Mouse (Mus musculus): Measurements from ENCODE around the gene Larp1.
A peak's percentile ranks its signal among the peaks of the same experiment; 100 is the strongest.

Larp1 gene

DNA sequence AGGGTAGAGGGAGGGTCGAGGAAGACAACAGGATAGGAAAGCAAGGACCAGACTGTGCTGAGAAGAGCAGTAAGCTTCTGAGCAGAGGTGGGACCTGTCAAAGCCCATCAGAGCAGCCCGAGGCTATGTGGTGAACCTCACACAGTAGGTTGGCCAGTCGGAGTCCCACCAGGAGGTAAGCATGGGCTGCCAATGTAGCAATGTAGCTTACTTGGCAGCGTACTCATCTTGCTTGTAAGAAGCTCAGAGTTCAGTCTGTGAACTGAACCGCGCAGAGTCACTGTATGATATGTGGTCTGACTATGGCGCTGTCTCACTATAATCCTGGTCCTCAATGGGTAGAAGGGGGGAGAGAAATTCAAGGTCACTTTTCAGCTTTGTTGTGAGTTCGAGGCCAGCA, 5.7 kb upstream of the Larp1 start:
- DNase-seq = no peak

DNA sequence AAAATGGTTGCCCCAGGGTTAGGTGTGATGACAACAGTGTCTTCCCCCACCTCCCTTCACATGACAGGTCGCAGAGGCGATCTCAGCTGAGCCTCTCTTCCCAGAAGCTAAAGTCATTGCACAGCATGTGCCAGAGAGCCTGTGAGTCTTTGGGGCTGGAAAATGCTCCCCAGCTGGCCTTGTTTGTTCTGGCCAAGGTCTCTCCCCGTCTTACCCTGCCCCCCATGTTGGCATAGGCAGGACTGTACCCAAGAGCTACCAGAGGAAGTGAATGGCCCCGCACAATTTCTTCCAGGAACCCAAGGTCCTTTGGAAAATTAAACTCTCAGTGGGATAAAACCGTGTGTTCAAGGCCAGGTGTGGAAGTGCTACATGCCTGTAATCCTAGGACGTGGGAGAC, 5.1 kb upstream of the Larp1 start:
- no peak for DNase-seq

- DNase-seq = no peak
Measured at GRCm38 (mm10) chr11:58005110-58005509, 3.8 kb upstream of the Larp1 start.

DNA sequence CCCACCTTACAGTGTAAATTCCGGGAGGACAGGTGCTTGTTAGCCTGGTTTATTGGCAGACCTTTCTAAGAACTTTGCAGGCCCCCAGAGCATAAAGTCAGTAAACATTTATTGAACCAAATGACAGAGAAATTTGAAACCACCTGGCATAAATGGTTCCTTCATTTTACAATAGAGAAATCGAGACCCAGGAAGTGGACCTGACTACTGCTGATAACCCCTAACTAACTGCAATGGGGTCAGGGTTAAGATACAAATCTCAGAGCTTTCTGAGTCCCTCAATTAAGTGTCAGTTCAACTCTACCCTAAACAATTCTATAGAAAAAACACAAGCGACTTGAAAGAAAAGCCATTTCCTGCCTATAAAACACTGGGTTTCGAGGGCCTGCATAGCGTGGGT, 851 bp upstream of the Larp1 start:
- DNase-seq = no peak

GRCm38 (mm10) chr11:58008437-58009050, 320 bp upstream of the Larp1 start:
- peak; percentile 82 to 85 for DNase-seq

DNA sequence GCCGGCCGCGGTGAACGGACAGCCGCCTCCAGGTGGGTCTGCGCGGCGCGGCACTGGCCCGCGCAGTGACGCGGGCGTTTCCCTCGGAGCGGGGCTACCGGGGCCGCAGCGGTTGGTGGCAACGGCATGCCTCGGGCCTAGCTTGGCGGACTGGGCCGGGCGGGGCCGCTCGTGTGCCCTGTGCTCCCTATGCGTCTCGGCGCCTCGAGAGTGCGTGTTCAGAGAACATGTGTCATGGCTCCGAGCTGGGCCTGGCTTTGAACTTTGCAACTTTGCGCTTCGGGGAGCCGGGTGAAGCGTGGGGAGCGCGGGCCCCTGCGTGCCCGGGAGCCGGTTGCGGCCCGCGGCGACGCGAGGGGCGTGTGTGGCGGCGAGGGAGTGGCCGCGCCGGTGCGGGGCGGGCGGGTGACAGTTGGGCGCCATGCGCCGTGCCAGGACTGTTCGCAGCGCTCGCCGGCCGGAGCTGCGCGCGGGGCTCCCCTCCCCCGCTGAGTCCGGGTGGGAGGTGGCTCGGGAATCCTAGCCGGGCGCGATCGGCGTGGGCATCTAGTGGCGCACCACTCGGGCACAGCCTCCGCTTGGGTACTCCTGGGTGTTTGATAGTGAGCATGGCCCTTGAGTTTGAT, 765 bp downstream of the Larp1 start:
- DNase-seq = peak; percentile 78

GRCm38 (mm10) chr11:58010226-58010781, 1.4 kb downstream of the Larp1 start:
- peak; percentile 45 to 51 for DNase-seq

DNA sequence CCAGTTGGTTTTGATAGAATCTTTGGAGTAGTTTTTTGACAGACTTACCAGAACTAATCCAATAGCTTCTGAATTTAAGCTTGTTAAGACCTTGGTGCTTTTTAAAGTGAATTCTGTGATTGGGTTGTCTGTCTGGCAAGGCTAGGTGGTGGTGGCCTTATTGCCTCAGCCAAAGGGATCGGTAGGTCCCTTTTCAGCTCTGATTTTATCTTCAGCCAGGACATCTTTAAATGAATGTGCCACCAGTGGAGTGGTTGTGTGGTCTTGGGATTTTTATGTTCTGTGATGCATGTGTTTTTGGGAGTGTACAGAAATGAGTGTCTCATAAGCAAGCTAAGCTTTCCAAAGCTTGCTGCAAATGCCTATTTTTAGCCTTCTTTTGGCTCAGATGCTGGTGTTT, 2.1 kb downstream of the Larp1 start:
- DNase-seq = no peak

DNA sequence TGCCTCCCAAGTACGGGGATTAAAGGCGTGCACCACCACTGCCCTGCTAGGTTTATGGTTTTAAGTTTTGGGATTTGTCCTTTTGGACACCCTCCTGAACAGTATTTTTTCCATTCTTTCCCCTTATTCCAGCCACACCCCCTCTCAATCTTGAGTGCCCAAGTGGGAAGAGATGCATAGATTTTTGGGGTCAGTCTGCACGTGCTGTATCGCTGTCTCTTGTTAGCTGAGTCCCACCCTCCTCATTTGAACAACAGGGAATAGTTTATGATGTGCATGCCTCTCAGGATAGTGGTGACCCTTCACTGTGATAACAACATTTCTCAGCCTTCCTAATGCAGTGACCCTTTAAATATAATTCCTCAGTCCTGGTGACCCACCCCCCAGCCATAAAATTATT, 2.9 kb downstream of the Larp1 start:
- DNase-seq = no peak

DNA sequence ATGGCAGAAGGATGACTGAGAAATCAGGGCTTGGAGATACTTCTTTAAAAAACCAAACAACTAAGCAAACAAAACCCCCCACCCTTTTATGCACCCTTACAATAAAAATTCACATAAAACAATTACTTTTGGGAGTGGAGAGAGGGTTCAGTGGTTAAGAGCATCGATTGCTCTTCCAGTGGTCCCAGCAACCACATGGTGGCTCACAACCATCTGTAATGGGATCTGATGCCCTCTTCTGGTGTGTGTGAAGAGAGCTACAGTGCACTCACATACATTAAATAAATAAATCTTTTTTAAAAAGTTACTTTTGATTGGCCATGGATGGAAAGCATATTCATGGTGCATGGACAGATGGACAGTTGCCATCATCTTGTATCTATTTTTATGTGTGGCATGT, 3.8 kb downstream of the Larp1 start:
- no peak for DNase-seq

DNA sequence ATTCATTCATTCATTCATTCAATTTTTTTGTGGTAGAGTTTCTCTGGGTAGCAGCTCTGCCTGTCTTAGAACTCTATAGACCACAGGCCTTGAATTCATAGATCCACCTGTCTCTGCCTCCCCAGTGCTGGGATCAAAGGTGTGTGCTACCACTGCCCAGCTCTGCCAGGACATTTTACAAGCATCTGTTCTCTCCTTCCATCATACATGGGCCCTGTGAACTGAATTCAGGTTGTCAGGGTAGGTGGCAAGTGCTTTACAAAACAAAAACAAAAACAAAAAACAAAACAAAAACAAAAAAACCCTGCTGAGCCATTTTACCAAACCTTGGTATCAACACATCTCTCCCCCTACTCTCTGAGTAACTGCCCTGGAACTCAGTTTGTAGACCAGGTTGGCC, 4.2 kb downstream of the Larp1 start:
- no peak for DNase-seq

- DNase-seq = no peak
Measured at GRCm38 (mm10) chr11:58014604-58015003, 5.7 kb downstream of the Larp1 start.

DNA sequence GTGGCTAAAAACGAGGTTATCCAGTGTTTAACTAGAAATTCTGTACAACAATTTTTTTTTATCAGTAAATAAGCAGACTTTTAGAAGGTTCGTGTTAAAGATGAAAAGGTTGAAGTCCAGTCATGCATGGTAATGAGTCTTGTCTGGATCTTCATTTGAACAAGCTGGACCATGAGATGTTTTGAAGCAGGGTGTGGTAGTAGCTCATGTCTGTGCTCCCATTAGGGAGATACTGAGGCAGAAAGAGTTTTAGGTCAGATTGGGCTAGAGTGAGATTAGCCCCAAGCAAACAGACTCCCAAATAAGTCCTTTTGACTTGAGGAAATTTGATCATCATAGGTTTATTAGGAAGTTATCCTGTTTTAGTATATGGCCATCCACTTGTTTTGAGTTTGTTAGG, 6.5 kb downstream of the Larp1 start:
- DNase-seq = no peak

DNA sequence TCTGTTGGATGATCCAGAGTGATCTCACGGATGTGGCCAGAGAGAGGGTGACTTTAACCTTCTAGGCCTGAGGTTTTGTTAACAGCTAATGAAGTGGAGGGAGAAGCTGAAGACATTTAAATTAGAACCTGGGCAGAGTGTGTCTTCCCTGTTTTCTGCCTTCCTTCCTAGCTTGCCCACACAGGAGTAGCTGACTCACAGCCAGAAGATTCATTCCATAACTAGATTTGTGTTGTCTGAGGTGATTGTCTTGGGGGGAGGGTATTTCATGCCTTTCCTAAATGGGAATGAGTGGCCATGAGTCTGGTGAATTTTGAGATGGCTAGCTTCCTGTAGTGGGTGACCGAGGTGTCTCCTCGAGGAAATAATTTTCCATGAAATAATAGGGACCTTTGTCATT, 7.5 kb downstream of the Larp1 start:
- no peak for DNase-seq

DNA sequence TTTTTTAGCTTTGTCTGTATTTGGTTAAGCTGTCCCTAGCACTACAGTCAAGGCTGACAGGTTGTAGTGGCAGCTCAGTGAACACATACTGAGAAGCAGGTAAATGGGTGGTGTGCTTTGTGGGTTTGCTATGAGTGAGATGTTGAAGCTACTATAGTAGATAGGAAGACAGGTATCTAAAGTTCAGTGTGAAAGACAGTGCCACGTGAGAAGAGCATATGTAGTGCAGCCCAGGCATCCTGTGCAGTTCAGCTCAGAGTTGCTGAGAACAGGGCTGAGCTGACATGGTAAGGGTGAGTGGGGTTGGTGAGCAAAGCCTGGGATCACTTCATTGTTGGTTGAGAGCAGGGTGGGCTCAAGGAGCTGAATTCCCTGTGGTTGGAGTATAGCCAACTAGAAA, 8.6 kb downstream of the Larp1 start:
- no peak for DNase-seq

GRCm38 (mm10) chr11:58018287-58018686, 9.4 kb downstream of the Larp1 start:
- no peak for DNase-seq

GRCm38 (mm10) chr11:58018701-58019100, 9.8 kb downstream of the Larp1 start:
- DNase-seq = no peak

DNA sequence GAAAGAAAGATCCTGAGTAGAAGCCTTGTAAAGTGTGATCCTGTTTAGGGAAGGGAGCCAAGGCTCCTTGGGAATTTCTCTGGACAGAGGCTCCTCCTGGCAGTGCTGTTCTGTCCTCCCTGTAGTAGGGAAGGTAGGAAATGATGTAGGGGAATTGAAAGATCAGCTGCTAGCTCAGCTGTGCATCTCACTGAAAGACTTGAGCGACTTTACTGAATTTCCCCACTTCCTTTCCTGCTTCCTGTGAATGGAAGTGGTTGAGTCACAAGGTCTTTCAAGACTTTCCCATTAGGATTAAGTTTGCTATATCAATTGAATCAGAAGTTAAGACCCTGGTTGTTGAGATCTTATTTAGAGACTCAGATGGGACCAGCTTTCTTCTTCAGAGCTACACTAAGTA, 12.2 kb downstream of the Larp1 start:
- no peak for DNase-seq

DNA sequence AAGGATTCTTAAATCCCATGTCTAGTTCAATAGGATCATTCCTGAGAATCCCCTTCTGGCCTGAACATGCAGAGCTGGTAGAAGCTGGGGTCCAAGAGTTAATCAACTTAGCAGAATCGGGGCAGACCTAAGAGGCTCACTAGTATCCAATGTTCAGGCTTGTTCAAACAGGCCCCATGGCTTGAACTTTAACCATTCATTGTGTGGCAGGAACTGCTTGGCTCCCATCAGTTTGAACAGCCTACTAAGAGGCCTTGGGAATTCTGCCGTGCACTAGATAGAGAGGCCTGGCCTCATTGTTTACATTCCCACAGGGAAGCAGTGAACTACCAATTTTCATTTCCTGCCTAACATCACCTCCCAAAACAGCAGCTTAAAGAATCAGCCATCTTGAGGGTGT, 12.8 kb downstream of the Larp1 start:
- DNase-seq = no peak

- DNase-seq = no peak
Measured at GRCm38 (mm10) chr11:58024271-58024670, 15.4 kb downstream of the Larp1 start.

- DNase-seq = no peak
Measured at GRCm38 (mm10) chr11:58024671-58025070, 15.8 kb downstream of the Larp1 start.

- no peak for DNase-seq
Measured at GRCm38 (mm10) chr11:58025881-58026280, 17.0 kb downstream of the Larp1 start.

DNA sequence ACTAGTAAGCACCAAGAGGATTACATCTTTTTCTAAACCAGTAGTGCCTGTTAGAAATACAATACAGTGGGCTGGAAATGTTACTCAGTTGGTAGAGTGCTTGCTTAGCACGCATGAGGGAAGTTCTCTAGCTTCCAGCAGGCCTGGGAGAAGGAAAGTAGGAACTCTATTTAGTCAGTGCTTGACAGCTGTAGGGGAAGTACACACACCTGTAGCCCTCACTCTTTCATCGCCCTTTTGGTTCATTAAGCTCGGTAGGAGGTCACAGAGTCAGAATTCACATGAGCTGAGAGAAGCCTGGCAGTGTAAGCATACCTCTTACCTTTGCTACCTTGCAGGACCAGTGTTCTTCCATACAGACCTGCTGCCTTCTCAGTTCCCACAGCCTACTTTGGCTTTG, 17.5 kb downstream of the Larp1 start:
- no peak for DNase-seq

DNA sequence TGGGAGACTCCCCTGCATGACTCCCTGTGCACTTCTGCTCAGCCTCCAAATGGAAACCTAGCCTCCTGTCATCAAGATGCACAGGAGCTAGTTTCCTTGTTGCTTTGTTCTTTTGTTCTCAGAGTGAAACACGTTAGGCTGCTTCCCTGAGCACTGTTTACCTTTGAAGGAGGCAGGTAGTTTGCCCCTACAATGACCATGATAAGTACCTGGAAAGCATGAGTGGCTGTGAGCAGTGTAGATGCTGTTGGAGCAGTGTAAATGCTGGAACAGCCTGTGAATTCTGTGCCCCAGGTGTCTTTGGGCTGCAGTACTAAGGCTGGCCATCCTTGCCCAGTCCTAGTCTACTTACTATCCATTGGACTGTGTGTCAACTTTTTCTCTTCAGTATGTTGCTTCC, 18.0 kb downstream of the Larp1 start:
- DNase-seq = peak in 1 of 2 experiments; percentile 41

- DNase-seq = no peak
Measured at GRCm38 (mm10) chr11:58028981-58029380, 20.1 kb downstream of the Larp1 start.
